Mouse (Mus musculus) kidney, adult 2 months (tissue): ENCODE data around the gene Efemp2.

Experiments
- CTCF ChIP-seq: fragments of 200-500 bp; conservative IDR thresholded peaks from 2 replicates; pipeline ENCODE4 v1.5.1; 2011; ENCODE audit warnings: low read depth, mild to moderate bottlenecking, control low read depth, low read length, moderate library complexity, mixed read lengths; ENCODE audit not compliant: insufficient read depth, insufficient read length
- POLR2A ChIP-seq: fragments of 200-500 bp; IDR thresholded peaks from one replicate; pipeline ENCODE4 v1.6.1; 2011; ENCODE audit warnings: low read depth, low read length, control low read depth

DNA sequence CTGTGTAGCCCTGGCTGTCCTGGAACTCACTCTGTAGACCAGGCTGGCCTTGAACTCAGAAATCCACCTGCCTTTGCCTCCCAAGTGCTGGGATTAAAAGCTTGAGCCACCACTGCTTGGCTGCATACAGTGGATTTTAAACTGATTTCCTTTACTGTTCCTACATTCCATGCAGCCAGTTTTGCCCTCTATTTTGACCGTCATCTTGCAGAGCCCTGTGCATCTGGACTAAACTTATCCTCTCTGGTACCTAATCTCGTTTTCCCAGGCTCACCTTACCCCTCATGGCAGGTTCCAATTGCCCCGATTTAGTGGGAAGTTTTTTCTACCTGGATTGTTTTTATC lies 39.2 kb downstream of the Efemp2 start:
- TF ChIP-seq CTCF (no peak), POLR2A (no peak)
